Mouse (Mus musculus): ENCODE data around the gene Ctnna2. TPM values are rescaled to one million over a fixed set of nuclear protein-coding genes. Genes with fewer than 3 reads are reported as not detected.

The Ctnna2 gene
- polyA plus RNA-seq, 1 experiment from 2014 or later: 0.32 TPM

- Histone ChIP-seq H3K4me1 (ENCODE audit: control insufficient read depth, insufficient read depth, low read length) (no peaks in the 10 kb centered on the region), H3K36me3 (ENCODE audit: control insufficient read depth, insufficient read depth, low read length) (no peaks in the 10 kb centered on the region), H3K9me3 (ENCODE audit: control insufficient read depth, low read length) (no peaks in the 10 kb centered on the region), H3K27ac (ENCODE audit: low read depth, low read length) (no peak overlapping the region), H3K27me3 (ENCODE audit: control insufficient read depth, insufficient read depth, low read length) (no peaks in the 10 kb centered on the region), H3K4me2 (replicated peaks; ENCODE audit: low read depth, low read length) (no peak overlapping the region), H3K9ac (ENCODE audit: low read depth, low read length) (no peak overlapping the region), H3K4me3 (ENCODE audit: low read length) (no peak overlapping the region)
- 70% methylated on average over 3 of the region's 3 CpGs for WGBS
- no peak for ATAC-seq (ENCODE audit: low FRiP score, low TSS enrichment)
Observed at GRCm38 (mm10) chr6:77929375-77929774, 50.1 kb downstream of the Ctnna2 start.

GRCm38 (mm10) chr6:77873150-77873549 is 106.3 kb downstream of the Ctnna2 start:
- Histone ChIP-seq H3K4me3 (ENCODE audit: low read length) (no peak overlapping the region), H3K9ac (ENCODE audit: low read depth, low read length) (no peak overlapping the region), H3K4me2 (replicated peaks; ENCODE audit: low read depth, low read length) (no peak overlapping the region), H3K27ac (ENCODE audit: low read depth, low read length) (no peak overlapping the region), H3K4me1 (ENCODE audit: control insufficient read depth, insufficient read depth, low read length) (no peaks in the 10 kb centered on the region), H3K9me3 (ENCODE audit: control insufficient read depth, low read length) (no peaks in the 10 kb centered on the region), H3K36me3 (ENCODE audit: control insufficient read depth, insufficient read depth, low read length) (no peaks in the 10 kb centered on the region), H3K27me3 (ENCODE audit: control insufficient read depth, insufficient read depth, low read length) (no peaks in the 10 kb centered on the region)
- no peak for ATAC-seq (ENCODE audit: low FRiP score, low TSS enrichment)
- WGBS: 98% methylated on average over 2 of the region's 2 CpGs

GRCm38 (mm10) chr6:77869313-77869712 is 110.2 kb downstream of the Ctnna2 start:
- no peaks in the 10 kb centered on the region for H3K27me3 ChIP-seq (ENCODE audit: control insufficient read depth, insufficient read depth, low read length)
- H3K4me3 ChIP-seq (ENCODE audit: low read length): no peak overlapping the region
- ATAC-seq (ENCODE audit: low FRiP score, low TSS enrichment): no peak
- H3K9me3 ChIP-seq (ENCODE audit: control insufficient read depth, low read length): no peaks in the 10 kb centered on the region
- no peak overlapping the region for H3K9ac ChIP-seq (ENCODE audit: low read depth, low read length)
- H3K36me3 ChIP-seq (ENCODE audit: control insufficient read depth, insufficient read depth, low read length): no peaks in the 10 kb centered on the region
- H3K4me1 ChIP-seq (ENCODE audit: control insufficient read depth, insufficient read depth, low read length): no peaks in the 10 kb centered on the region
- H3K4me2 ChIP-seq (replicated peaks; ENCODE audit: low read depth, low read length): no peak overlapping the region
- H3K27ac ChIP-seq (ENCODE audit: low read depth, low read length): no peak overlapping the region
- WGBS: 36% methylated on average over 2 of the region's 2 CpGs

GRCm38 (mm10) chr6:77868119-77868518 is 111.4 kb downstream of the Ctnna2 start:
- no peaks in the 10 kb centered on the region for H3K27me3 ChIP-seq (ENCODE audit: control insufficient read depth, insufficient read depth, low read length)
- no peak overlapping the region for H3K4me2 ChIP-seq (replicated peaks; ENCODE audit: low read depth, low read length)
- H3K4me1 ChIP-seq (ENCODE audit: control insufficient read depth, insufficient read depth, low read length): no peaks in the 10 kb centered on the region
- WGBS: 37% methylated on average over 3 of the region's 3 CpGs
- ATAC-seq (ENCODE audit: low FRiP score, low TSS enrichment): no peak
- H3K27ac ChIP-seq (ENCODE audit: low read depth, low read length): no peak overlapping the region
- H3K9me3 ChIP-seq (ENCODE audit: control insufficient read depth, low read length): no peaks in the 10 kb centered on the region
- H3K4me3 ChIP-seq (ENCODE audit: low read length): no peak overlapping the region
- no peak overlapping the region for H3K9ac ChIP-seq (ENCODE audit: low read depth, low read length)
- H3K36me3 ChIP-seq (ENCODE audit: control insufficient read depth, insufficient read depth, low read length): no peaks in the 10 kb centered on the region

- no peak overlapping the region for H3K4me3 ChIP-seq (ENCODE audit: low read length)
- no peak for ATAC-seq (ENCODE audit: low FRiP score, low TSS enrichment)
Observed at GRCm38 (mm10) chr6:77863379-77863778, 116.1 kb downstream of the Ctnna2 start.

GRCm38 (mm10) chr6:77862781-77863180 is 116.7 kb downstream of the Ctnna2 start:
- no peak overlapping the region for H3K4me3 ChIP-seq (ENCODE audit: low read length)
- no peaks in the 10 kb centered on the region for H3K36me3 ChIP-seq (ENCODE audit: control insufficient read depth, insufficient read depth, low read length)
- no peak overlapping the region for H3K4me2 ChIP-seq (replicated peaks; ENCODE audit: low read depth, low read length)
- no peaks in the 10 kb centered on the region for H3K27me3 ChIP-seq (ENCODE audit: control insufficient read depth, insufficient read depth, low read length)
- ATAC-seq (ENCODE audit: low FRiP score, low TSS enrichment): no peak
- no peaks in the 10 kb centered on the region for H3K4me1 ChIP-seq (ENCODE audit: control insufficient read depth, insufficient read depth, low read length)
- 63% methylated on average over 6 of the region's 6 CpGs for WGBS
- H3K27ac ChIP-seq (ENCODE audit: low read depth, low read length): no peak overlapping the region
- no peak overlapping the region for H3K9ac ChIP-seq (ENCODE audit: low read depth, low read length)
- no peaks in the 10 kb centered on the region for H3K9me3 ChIP-seq (ENCODE audit: control insufficient read depth, low read length)

More at GRCm38 (mm10) chr6:77863379-77863778, 116.1 kb downstream of the Ctnna2 start:
- Histone ChIP-seq H3K27me3 (ENCODE audit: control insufficient read depth, insufficient read depth, low read length) (no peaks in the 10 kb centered on the region), H3K36me3 (ENCODE audit: control insufficient read depth, insufficient read depth, low read length) (no peaks in the 10 kb centered on the region), H3K27ac (ENCODE audit: low read depth, low read length) (no peak overlapping the region), H3K9ac (ENCODE audit: low read depth, low read length) (no peak overlapping the region), H3K9me3 (ENCODE audit: control insufficient read depth, low read length) (no peaks in the 10 kb centered on the region), H3K4me1 (ENCODE audit: control insufficient read depth, insufficient read depth, low read length) (no peaks in the 10 kb centered on the region), H3K4me2 (replicated peaks; ENCODE audit: low read depth, low read length) (no peak overlapping the region)
- WGBS: 95% methylated on average over 2 of the region's 2 CpGs

GRCm38 (mm10) chr6:77849438-77849837 is 130.1 kb downstream of the Ctnna2 start:
- no peak overlapping the region for H3K9ac ChIP-seq (ENCODE audit: low read depth, low read length)
- H3K4me2 ChIP-seq (replicated peaks; ENCODE audit: low read depth, low read length): no peak overlapping the region
- no peaks in the 10 kb centered on the region for H3K9me3 ChIP-seq (ENCODE audit: control insufficient read depth, low read length)
- no peaks in the 10 kb centered on the region for H3K4me1 ChIP-seq (ENCODE audit: control insufficient read depth, insufficient read depth, low read length)
- H3K4me3 ChIP-seq (ENCODE audit: low read length): no peak overlapping the region
- no peaks in the 10 kb centered on the region for H3K36me3 ChIP-seq (ENCODE audit: control insufficient read depth, insufficient read depth, low read length)
- ATAC-seq (ENCODE audit: low FRiP score, low TSS enrichment): no peak
- 100% methylated on average over 1 of the region's 1 CpGs for WGBS
- no peak overlapping the region for H3K27ac ChIP-seq (ENCODE audit: low read depth, low read length)
- no peaks in the 10 kb centered on the region for H3K27me3 ChIP-seq (ENCODE audit: control insufficient read depth, insufficient read depth, low read length)

GRCm38 (mm10) chr6:77848796-77849195 is 130.7 kb downstream of the Ctnna2 start:
- Histone ChIP-seq H3K4me3 (ENCODE audit: low read length) (no peak overlapping the region), H3K27me3 (ENCODE audit: control insufficient read depth, insufficient read depth, low read length) (no peaks in the 10 kb centered on the region), H3K9me3 (ENCODE audit: control insufficient read depth, low read length) (no peaks in the 10 kb centered on the region), H3K27ac (ENCODE audit: low read depth, low read length) (no peak overlapping the region), H3K4me1 (ENCODE audit: control insufficient read depth, insufficient read depth, low read length) (no peaks in the 10 kb centered on the region), H3K9ac (ENCODE audit: low read depth, low read length) (no peak overlapping the region), H3K4me2 (replicated peaks; ENCODE audit: low read depth, low read length) (no peak overlapping the region), H3K36me3 (ENCODE audit: control insufficient read depth, insufficient read depth, low read length) (no peaks in the 10 kb centered on the region)
- ATAC-seq (ENCODE audit: low FRiP score, low TSS enrichment): no peak

GRCm38 (mm10) chr6:77847651-77848050 is 131.8 kb downstream of the Ctnna2 start:
- ATAC-seq (ENCODE audit: low FRiP score, low TSS enrichment): no peak
- H3K4me2 ChIP-seq (replicated peaks; ENCODE audit: low read depth, low read length): no peak overlapping the region

GRCm38 (mm10) chr6:77839076-77839475 is 140.4 kb downstream of the Ctnna2 start:
- no peak overlapping the region for H3K27ac ChIP-seq (ENCODE audit: low read depth, low read length)
- no peak overlapping the region for H3K4me3 ChIP-seq (ENCODE audit: low read length)
- no peaks in the 10 kb centered on the region for H3K36me3 ChIP-seq (ENCODE audit: control insufficient read depth, insufficient read depth, low read length)
- 81% methylated on average over 2 of the region's 2 CpGs for WGBS
- no peaks in the 10 kb centered on the region for H3K4me1 ChIP-seq (ENCODE audit: control insufficient read depth, insufficient read depth, low read length)
- no peak overlapping the region for H3K4me2 ChIP-seq (replicated peaks; ENCODE audit: low read depth, low read length)
- no peak for ATAC-seq (ENCODE audit: low FRiP score, low TSS enrichment)
- H3K9me3 ChIP-seq (ENCODE audit: control insufficient read depth, low read length): no peaks in the 10 kb centered on the region
- H3K9ac ChIP-seq (ENCODE audit: low read depth, low read length): no peak overlapping the region
- H3K27me3 ChIP-seq (ENCODE audit: control insufficient read depth, insufficient read depth, low read length): no peaks in the 10 kb centered on the region

More at GRCm38 (mm10) chr6:77847651-77848050, 131.8 kb downstream of the Ctnna2 start:
- Histone ChIP-seq H3K4me3 (ENCODE audit: low read length) (no peak overlapping the region), H3K27ac (ENCODE audit: low read depth, low read length) (no peak overlapping the region), H3K9ac (ENCODE audit: low read depth, low read length) (no peak overlapping the region), H3K4me1 (ENCODE audit: control insufficient read depth, insufficient read depth, low read length) (no peaks in the 10 kb centered on the region), H3K9me3 (ENCODE audit: control insufficient read depth, low read length) (no peaks in the 10 kb centered on the region), H3K36me3 (ENCODE audit: control insufficient read depth, insufficient read depth, low read length) (no peaks in the 10 kb centered on the region), H3K27me3 (ENCODE audit: control insufficient read depth, insufficient read depth, low read length) (no peaks in the 10 kb centered on the region)
- WGBS: 84% methylated on average over 2 of the region's 2 CpGs

All from kidney, embryonic 14.5 days (tissue).